Mouse (Mus musculus) adipocyte (in vitro differentiated cells): ENCODE measurements around the gene Map2.

Source experiments
- DNase-seq: peaks from one replicate; pipeline ENCODE4 v3.0.0-alpha.2; 2016; ENCODE audit warnings: low spot score

The Map2 gene

DNA sequence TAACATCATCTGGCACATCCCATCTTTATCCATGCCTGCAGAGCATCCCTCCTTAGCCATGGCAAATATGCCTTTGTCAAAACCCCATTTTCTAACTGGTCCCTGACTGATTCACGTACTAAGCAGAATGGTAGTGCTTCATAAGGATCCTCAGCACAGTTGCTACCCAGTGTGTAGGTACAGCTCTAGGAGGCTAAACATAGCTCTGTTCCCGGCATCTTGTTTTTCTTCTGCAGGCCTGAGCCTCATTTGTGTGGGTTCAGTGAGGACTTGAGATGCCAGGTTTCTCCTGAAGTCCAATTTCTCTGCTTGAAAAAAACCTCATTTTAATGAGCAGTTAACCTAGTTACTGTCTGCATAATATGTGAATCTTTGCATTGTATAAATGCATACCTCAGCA lies 30.4 kb downstream of the Map2 start:
- no peak for DNase-seq

DNA sequence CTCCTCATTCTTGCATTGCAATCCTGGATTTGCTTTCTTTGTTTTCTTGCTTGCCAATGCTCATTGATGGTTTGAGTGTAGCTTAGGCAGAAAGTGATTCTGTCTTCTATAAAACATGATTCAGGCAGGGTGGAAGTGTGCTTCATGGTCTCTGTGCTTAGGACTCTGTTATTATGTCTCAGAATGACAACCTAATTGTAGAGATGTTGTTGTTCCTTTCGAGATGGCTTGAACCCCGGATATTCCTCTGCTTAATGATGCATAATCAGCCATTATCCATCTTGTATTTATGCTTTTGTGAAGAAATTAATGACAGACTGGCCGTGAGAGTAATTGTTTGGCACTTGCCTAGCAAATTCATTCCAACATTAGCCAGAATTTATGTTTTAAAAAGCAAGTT lies 31.8 kb downstream of the Map2 start:
- no peak for DNase-seq

DNA sequence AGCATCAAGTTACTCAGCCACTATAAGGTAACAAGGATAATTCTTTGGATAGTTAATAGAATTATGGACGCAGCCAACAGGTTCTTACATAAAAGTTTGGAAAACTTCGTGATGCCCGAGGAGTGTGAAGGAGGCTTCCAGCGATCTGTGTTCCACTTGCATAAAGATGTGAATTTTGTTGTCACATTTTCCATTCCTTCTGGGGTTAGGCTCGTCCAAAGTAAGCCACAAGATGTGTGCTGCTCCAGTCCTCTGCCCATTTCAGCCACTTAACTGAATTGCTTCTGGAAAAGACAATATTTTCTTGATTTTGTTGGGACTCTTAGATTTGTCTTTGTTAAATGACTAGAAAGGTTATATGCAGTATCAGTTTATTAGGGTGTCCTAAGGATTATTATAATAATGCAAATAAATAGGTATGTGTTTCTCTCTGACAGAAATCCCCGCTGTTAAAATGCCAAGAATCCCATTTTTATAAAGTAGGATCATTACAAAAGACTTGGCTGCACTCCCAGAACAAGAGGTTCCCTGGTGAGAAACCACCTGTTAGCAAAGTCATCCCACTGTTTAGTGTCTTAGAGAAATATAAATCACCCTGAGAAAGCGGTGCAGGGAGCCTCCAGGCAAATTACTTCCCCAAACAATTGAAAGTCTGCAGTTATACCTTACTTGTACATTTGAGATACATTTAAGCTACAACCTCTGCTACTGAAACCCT lies 36.2 kb downstream of the Map2 start:
- no peak for DNase-seq

DNA sequence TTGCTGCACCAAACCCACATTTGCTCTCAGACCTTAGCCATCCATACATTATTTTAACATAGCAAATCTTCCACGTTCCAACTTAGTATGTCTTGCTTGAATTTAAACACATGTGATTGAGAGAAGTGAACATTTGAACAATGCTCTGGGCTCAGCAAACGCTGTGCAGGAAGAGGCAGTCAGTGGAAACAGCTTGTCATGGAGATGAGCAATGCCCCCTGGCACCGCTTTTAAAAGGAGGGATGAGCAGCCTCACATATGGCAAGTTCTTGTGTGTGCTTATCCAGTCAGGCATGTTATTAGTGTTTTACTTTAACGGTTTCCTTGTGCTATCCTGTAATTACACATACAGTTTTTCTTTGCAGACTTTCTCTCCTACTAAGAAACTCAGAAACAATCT lies 46.4 kb downstream of the Map2 start:
- no peak for DNase-seq

DNA sequence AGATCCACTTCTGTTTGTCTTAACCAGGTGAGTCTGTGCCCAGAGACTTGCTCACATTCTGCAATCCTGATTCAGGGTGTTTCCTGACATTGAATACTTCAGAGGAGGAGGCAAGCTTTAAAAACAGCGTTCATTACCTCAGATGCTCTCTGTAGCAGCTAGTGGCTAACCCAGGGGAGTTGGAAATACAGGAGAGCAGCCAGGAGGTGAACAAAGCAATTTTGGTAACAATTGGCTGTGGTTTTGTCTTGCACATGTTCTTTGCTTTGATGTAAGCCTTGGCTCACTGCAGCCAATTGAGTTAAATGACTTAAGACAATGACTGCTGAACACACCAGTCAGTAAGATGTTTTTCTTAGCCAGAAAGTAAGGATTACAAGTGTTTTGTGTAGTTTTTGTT lies 48.3 kb downstream of the Map2 start:
- no peak for DNase-seq

DNA sequence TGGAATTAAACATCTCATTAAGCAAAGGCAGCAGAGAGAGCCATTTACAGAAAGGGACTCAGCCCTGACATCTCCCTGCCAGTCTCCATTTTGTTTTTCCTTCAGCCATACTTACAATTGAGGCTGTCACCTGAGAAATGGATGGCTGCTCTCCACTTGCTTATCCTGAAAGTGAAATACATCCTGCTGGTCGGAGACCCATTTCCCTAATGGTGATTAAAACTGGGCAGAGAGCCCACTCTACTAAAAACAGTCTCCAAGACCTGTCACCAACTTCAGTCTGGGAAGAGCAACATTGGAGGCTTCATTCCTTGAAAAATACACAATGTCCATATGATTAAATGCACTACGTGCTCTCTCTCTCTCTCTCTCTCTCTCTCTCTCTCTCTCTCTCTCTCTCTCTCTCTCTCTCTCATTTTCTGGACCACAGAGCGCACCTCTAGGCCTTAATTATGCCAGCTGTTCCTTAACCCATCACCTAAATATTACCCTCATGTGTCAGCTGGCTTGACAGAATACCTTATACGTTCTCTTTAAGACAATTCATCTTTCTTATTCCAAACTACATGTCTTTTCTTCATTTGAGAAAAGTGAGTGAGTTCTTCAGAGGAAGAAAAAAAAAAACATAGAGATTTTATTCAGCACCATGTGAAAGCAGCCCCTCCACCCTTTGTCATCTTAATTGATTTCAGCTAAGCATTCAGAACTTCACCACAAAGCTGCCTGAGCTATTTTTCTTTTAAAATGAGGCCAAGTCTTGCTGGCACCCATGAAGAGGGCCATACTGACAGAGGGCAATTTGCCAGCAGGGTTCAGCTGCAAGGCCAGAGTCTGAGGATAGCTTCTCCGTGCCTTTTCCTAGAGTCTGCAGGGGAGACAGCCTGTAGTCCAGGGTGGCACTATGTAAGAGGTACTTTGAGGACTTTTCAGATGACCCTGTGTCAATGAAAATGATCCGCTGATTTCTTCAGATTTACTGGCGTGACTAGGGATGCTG lies 51.6 kb downstream of the Map2 start:
- DNase-seq = peak; percentile 10

DNA sequence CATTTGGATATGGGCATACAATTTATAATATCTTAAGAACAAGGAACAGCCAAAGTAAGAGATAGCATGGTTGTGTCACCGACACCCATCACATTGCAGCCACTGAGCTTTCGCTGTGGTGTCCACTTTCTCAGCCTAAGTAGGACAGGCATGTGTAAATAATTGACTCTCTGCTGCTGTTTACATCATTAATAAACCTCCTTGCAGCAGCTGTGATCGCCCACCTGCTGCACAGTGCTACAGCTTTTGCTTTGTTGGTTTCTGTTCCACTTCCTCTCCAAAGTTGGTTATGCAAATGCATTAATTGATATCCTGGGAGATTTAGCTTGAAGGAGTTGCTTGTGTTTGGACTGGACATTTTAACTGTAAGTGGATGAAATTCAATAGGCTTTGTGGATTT lies 53.1 kb downstream of the Map2 start:
- no peak for DNase-seq

DNA sequence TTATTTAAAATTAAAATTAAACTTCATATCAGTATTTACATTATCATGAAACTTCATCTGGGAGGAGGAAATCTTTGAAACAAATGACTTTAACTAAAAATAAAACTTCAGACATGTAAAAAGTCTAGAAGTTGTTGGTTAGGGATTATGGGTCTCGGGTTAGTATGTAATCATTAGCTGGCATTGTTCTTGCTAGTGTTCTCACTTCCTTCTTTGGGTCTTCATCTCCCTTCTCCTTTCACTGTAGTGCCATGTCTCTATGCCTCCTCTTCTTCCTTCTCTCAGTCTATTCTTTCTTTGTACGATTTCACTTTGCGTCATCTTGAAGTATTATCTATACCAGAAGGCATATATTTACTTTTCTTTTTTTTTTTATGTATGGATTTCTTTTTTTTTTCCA lies 55.3 kb downstream of the Map2 start:
- no peak for DNase-seq

DNA sequence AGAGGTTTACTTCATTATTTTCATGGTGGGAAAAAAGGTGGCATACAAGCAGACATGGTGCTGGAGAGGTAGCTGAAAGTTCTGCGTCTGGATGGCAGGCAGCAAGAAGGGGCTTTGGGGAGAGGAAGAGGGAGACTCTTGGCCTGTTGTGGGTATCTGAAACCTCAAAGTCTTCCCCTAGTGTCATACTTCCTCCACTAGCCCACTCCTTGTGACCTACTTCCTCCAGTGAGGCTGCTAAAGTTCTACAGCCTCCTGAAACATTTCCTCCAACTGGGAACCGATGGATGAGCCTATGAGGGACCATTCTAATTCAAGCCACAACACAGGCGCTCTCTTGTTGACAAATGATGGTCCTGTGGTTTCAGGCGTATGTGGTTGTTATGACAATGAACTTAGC lies 56.9 kb downstream of the Map2 start:
- no peak for DNase-seq

DNA sequence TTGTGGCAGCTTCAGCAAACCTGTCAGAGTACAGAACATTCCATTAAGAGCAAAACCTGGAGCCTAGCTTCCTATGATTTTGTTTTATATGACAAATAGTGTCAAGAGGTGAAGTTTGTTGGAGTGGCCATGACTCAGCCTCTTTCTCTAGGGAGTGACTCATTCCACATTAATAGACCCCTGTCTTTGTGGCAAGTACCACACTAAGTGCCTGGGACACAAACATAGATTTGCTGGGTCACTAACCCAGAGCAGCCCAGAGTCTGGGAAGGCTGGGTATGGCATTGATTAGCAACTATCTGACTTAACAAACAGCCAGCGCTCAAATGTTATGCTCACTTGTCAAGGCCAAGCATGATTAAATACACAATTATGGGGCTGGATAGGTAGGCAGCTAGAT lies 69.8 kb downstream of the Map2 start:
- no peak for DNase-seq

DNA sequence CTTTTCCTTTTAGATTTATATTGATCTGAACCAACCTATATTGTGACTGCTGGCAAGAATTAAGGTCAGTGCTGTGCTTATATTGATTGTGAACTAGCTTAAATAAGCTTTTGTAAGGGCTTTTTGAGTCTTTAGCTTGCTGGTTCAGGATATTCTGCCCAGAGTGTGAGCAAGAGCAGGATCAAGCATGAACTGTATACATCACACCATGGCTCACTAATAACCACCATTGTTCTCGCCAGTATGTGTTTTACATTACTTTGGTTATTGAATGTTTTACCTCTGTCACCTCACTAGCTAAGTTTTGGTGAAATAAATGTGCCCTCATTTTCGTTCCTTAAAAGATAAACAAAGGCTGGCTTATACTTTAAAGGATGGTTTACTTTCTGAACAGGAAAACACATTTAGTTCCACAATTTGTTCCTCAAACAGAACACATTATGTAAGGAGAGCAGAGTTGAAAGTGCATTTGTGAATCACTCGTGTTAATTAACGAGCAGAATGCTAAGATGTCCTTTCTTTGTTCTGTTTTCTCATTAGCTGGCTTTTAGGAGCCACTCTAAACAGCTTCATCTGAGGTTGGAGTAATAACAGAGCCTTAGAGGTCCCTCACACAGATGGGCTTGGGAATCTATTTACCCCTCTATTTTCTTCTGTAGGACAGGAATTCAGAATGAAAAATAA lies 76.7 kb downstream of the Map2 start:
- DNase-seq = no peak

DNA sequence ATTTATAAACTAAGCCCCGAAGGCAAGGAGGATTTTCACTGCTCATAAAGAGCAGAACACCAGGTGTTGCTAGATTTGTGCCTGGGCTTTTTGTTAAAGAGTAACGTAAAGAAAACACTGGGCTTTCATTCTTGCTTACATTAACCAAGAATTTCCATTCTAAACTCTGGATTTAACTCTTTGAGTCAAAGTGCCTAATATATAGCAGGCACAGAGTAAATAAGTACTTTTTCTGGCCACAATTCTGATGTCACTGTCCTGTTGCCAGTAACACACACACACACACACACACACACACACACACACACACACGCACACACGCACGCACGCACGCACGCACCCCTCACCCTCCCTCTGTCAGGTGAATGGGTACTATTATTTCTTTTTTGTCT lies 77.3 kb downstream of the Map2 start:
- DNase-seq = no peak

DNA sequence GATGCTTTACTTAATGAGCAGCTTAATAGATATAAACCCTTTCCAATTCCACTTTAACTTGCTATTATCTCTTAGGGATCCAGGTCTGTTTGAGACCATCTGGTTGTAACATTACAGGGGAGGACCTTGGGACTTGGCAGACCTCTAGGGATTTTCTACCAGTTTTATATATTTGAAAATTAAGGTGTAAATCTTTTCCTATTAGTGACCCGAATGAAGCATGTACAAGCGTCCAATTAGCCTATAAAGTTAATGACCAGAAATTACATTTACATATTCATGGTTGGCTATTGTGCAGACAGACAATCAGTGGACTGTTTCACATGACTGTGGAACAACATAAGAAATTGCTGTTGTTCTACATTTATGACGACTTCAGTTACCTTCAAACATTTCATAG lies 88.1 kb downstream of the Map2 start:
- no peak for DNase-seq

DNA sequence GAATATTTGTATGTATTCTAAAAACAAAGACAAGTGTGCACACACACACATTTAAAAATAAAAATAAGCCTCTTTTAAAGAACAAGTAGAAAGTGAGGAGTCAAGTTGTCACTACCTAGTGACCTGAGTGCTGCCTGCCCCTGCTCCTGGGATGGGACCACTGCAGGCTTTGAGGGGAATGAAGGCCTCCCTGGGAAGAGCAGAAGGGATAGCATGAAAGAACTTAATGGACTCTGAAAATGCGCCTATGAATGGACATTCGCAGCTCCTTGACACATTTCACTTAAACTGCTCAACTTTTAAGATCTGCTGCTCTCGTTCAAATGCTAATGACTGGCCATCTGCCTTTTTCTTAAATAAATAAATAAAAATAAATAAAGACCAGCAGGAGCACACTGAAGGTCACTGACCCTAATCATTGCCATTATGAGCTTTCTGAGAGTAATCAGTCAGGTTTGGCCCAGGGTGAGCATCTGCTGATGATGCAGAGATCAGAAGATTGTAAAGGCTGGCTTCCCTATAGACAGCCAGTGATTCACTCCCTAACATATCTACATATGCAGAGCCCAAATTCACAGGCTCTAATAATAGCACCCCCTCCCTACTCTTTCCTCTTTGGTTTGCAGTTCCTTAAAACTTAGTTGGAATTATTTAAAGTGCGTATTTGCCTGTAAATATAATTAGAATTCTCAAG lies 91.3 kb downstream of the Map2 start:
- DNase-seq = no peak

DNA sequence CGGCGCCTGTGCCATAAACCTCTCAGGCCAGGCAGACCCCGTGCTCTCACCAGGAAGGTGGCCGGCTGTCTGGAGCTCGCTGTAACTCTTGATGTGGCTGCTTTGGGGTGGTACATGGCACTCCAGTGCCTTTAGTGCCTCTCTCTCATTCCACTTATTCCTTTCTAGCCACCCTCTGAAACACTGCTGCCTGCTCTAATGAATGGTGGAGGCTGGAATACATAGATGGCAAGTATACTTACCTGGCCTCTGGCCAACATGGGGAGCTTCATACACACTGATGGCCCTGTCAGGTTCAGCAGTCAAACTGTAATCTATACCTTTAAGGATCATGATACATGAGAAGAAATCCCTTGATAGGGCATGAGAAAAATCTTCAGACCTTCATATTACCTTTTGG lies 102.6 kb downstream of the Map2 start:
- no peak for DNase-seq

DNA sequence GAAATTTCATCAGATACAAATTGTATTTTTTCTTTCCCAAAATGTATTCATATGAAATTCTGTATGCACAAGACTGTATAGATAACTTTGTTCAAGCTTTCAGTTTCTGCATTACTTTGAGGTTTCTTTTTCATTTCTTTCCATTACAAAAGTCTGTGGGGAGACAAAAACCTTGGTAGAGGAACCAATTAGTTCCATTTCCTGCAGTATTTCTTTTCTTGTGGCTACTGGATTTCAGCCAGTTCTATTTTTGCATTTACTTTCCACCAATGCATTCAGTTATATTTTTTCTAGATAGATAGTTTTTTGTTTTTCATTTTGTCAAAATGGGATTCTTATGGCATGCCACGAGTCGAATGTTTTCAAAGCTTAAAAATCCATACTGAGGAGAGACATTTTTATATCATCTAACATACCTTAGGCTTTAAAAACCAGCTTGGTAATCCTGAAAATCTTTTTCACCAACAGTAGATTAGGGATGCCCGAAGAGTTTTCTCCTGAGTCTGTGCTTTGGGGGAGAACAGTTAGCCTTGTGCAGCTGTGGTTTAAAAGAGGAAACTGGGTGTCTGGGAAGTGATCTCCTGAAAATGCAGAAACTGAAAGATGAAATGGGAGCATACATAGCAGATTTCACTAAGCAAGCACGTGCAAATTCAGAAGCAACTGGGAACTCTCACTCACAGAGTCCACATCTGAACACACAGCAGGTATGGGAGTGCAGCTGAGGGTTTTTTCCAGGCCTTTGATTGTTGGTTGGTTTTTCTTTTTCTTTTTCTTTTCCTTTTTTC lies 104.3 kb downstream of the Map2 start:
- no peak for DNase-seq

DNA sequence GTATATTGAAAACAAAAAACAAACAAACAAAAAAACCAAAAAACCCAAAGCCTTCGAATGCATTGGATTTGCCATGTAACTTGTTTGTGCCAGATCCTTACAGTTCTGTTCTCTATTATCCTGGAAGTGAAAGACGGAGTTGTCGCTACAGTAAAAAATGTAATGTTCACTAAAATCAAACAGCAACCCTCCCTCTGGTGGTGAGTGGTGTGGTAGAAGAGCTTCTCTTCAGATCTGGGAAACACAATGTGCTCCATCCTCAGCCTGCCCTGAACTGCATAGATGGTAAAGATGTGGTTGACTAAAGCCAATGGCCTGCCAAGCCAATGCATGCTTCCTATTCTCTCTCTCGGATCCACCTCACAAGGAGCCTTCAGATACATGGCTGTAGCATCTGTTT lies 105.1 kb downstream of the Map2 start:
- no peak for DNase-seq

DNA sequence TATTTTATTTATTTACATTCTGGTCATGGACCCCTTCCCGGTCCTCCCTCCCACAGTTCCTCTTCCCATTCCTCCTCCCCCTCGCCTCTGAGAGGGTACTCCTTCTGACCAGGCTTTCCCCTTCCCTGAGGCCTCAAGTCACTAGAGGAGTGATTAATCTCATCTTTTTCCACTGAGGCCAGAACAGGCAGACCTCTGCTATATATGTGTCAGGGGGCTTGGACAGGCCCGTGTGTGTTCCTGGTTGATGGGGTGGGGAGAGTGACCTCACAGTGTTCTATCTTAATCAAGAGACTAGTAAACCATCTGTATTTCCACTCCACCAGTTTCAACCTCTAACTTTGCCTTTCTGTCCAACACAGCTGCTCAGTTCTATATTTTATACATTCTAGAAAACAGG lies 107.4 kb downstream of the Map2 start:
- no peak for DNase-seq

DNA sequence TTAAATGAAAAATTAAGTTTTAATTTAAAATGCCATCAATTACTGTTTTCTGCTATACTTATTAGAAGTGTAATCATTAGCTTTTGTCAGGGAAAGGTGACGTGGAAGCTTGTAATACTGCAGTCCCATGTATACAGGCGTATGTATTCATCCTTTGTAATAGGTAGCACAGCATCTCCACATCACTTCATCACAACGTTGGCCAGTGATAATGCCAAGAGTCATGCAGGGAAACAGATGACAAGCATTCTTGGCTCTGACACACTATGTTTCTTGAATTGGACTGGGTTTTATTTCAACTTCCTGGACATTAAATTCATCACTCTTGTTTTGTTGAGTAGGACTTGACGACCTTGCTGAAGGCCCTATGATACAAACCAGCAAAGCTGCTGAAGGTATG lies 113.9 kb downstream of the Map2 start:
- DNase-seq = no peak

DNA sequence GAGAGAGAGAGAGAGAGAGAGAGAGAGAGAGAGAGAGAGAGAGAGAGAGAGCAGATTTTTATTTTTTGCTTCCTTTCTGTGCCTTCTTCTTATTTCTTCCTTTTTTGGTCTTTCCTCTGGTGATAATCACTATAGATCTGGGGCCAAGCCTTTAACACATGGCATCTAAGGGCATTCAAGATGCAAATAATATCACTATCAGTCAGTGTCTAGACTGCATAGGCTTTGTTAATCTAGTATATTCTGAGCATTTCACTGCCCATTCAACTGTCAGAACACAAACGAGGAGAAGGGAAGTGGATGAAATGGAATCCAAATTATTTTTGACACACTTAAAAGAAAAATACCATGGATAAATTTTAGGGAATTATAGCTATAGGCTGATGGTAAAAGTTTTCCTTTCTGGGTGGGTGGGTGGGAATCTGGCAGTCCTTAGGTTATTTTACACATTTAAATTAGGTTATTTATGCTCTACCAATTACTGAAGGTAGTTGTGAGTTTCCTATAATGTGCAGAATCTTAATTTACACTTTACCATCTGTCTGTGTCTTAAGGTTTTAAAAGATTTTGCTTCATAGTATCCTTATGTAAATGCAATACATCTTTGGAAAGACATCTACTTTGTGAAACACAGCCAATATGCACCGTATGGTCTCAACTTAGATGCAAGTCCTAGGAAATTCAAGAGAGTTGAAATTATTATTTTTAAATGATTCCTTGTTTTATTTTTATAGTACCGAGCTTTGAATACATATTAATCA lies 117.2 kb downstream of the Map2 start:
- no peak for DNase-seq

DNA sequence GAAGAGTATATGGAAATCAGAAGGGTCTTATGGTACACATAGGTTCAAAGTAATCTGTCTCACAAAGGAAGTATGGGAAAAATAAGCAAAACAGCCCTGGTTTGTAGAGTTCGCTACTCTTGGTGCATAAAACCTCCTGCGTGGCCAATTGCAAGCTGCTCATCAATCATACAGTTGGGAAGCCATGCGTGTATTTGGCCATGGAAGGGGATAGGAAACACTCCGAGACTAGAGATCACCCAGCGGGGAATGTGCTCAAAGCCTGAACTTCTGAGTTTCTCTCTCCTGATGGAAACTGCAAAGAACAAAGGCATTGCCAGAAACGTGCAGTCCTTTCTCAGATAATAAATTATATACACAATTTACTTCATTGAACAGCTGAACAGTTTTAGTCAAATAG lies 124.3 kb downstream of the Map2 start:
- DNase-seq = no peak
